Mouse (Mus musculus): ENCODE measurements around the gene Mthfr. TPM values are rescaled to one million over a fixed set of nuclear protein-coding genes. Genes with fewer than 3 reads are reported as not detected.

Gene Mthfr
- total RNA-seq, 2 experiments from 2014 or later = 23.3 to 24.9 TPM

DNA sequence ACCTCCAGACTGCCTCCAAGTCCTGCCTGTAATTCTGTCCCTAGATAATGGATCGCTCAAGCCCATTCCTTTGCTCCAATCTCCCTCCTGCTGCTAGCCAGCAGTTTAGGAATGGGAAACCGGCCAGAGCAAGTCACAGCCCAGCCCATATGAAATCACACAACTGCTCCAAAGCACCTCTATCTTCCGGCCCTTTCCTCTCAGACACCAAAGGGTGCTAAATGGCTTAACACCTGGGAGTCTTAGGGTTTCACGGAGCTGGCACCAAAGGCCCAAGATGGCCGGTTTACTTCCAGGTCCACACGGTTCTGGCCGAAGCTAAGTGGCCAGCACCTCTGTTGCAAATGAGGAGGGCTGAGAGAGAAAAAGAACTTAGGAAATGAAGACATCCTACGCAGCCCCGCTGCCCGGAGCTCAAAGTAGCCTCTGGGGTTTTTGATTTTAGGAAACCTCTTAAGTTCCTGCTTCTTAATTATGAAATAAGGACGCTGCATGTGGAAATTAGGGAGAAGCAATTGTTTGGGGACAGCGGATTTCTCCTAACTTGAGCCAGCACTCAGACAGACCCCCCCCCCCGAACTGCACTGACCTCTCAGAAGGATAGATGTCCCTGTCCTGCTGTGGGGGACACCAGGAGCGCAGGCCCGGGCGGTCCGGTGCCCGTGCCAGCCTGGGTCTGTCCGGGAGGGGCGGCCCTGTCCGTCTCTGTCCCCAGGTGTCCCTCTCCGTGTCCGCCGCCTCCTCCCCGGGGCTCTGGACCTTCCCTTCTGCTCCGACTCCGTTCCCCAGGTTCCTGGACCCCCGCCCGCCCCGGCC is 48.4 kb downstream of the Mthfr start:
- DNase-seq (ENCODE audit: low spot score in 2 of 2) = no peak

DNA sequence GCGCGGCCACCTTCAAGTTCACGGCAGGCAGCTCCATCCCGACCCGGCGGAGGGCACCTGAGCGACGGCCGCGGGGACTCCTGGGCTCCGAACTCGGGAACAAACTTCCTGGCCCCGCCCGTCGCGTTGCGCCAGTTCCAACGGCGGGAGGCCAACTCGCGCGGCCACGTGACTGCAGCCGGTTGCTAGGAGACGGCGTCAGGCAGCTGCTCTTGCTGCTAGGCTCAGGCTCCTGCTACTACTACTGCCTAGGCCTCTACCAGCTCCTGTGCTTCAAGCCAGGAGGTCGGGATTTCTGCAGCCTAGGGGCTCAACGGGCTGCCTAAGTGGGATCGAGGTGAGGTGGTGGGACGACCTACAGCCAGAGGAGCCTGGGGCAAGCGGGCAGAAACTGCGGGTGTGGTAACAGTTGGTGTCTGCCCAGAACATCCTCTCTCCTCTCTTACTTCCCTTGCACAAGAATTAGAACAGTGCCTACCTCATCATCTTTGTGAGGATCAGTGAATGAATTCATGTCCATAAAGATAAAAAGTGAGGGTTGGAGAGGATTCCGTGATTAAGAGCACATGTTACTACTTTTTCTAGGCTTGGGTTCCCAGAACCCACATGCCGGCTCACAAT is 49.1 kb downstream of the Mthfr start, which contains the start of gene Agtrap:
Gene Agtrap (minus strand): TSS at position 125 of the 621 bp plus-strand sequence.
- peak; percentile 93 to 95 for DNase-seq (ENCODE audit: low spot score in 2 of 2)

DNA sequence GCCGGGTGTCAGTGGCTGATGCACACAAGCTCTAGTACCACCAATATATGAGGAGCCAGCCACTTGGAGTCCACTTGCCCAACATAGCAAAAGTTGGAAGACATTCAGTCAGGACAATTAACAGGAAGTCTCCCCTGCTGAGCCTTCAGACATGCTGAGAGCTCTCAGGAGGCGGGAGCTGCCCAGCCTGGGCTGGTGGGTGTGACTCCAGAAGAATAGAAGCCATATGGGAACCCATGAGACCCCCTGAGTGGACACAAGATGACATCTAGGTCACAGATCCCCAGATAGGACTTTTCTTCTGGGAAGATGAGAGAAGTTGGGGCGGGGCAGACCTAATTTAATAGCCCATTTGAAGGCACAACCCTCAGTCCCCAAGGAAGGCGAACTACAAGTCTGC is 50.3 kb downstream of the Mthfr start:
- DNase-seq (ENCODE audit: low spot score in 2 of 2) = no peak

DNA sequence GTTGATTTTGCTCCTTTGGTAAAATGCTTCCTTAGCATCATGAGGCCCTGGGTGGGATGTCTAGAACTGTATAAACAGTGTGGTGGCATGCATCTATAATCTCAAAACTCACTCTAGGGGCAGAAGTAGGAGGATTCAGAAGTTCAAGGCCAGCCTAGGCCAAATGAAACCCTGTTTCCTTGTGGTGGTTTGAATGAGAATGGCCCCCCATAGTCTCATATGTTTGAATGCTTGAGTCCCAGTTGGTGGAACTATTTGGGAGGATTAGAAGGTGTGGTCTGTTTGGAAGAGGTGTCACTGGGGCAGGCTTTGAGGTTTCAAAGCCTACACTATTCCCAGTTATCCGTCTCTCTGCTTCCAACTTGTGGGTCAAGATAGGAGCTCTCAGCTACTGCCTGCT is 52.3 kb downstream of the Mthfr start:
- no peak for DNase-seq (ENCODE audit: low spot score in 2 of 2)

DNA sequence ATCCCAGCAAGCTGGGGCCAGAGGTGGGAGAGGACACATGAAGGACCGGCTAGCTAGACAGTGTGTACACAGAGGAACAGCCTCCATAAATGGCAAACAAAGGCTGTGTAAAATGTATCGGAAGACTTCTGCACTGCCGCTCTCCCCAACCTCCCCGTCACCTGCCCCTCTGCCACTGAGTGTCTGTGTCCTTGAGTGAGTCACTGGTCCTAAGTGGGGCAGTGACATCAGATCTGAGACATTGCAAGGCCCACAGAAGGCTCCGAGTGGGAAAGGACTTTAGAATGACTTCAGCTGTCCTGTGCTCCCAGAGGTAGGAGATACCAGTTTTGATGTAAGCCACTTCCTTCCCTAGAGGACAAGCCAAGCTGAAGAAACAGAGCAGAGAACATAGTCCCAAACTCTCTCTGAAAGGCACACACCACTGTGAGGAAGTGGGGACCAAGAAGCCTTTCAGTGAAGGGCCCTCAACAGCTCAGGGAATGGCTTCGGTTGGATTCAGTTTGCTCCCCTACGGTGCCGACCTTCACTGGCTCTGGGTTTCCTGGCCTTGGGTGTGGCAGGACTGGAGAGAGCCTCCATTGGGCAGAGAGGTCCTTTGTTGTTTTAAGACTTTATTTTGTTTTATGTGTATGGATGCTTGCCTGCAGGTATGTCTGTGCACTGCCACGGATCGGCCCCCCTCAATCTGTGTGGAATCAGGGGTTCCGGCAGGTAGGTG is 53.8 kb downstream of the Mthfr start:
- no peak for DNase-seq (ENCODE audit: low spot score in 2 of 2)

DNA sequence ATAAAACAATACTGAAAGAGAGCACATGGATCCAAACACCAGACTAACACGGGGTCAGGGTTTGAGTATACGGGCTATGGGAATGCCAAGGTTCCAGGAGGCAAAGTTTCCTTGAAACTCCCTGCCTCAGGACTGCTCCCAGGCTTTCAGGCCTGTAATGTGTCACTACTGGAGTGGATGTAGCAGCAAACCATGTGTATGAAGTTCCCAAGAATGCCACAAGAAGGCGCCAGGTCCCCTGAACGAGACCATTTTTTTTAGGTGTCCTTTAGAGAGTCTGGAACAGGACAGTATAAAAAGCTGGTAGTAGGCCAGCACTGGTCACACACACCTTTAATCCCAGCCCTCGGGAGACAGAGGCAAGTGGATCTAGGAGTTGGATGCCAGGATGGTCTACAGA is 55.3 kb downstream of the Mthfr start:
- DNase-seq (ENCODE audit: low spot score in 2 of 2) = no peak

DNA sequence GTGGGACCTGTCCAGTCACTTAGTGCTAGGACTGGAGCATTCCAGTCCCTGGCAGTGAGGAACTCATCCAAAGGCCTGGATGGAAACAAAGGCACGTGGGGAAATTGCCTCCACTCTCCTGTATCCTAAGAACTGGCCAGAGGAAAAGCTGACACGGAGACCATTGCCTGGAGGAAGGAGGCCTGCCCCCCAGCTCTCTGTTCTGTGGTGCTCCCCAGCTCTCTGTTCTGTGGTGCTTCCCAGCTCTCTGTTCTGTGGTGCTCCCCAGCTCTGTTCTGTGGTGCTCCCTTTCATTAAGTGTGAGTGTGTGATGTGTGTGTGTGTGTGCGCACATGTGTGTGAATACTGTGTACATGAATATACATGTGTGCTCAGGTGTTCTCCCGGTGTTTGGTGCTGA is 56.2 kb downstream of the Mthfr start:
- DNase-seq (ENCODE audit: low spot score in 2 of 2) = no peak

DNA sequence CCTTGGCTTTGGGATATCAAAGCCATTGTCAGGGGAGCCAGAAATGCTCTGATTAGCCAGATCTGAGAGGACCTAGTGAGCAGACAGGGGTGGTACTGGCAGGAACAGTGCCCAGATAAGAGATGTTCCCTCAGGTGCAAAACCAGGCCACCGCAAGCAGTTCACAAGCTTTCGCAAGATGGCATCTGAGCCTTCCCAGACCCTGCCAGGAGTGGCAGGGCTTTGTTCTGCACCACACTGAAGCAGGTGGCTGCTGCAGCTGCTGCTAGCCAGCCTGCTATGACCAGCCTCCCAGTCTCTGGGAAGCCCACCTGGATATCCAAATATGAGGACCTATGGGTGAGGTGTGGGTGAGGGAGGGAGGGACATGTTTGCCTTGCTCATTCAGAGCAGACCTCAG is 59.1 kb downstream of the Mthfr start:
- DNase-seq (ENCODE audit: low spot score in 2 of 2) = no peak

DNA sequence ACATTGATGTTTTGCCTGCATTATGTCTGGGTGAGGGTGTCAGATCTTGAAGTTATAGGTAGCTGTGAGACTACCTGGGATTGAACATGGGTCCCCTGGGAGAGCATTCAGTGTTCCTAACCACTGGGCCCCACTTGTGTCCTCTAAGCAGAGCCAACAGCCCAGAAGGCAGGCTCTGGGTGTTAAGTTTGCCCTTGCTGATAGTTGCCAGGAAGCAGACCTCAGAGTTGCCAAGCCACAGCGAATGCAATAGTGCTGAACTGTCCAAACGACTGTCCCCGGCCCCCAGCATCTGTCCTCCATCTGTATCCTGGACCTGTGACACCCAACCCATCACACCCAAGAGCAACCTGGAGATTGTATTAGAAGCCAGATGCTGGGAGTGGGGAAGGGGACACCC is 59.8 kb downstream of the Mthfr start:
- DNase-seq (ENCODE audit: low spot score in 2 of 2) = no peak

DNA sequence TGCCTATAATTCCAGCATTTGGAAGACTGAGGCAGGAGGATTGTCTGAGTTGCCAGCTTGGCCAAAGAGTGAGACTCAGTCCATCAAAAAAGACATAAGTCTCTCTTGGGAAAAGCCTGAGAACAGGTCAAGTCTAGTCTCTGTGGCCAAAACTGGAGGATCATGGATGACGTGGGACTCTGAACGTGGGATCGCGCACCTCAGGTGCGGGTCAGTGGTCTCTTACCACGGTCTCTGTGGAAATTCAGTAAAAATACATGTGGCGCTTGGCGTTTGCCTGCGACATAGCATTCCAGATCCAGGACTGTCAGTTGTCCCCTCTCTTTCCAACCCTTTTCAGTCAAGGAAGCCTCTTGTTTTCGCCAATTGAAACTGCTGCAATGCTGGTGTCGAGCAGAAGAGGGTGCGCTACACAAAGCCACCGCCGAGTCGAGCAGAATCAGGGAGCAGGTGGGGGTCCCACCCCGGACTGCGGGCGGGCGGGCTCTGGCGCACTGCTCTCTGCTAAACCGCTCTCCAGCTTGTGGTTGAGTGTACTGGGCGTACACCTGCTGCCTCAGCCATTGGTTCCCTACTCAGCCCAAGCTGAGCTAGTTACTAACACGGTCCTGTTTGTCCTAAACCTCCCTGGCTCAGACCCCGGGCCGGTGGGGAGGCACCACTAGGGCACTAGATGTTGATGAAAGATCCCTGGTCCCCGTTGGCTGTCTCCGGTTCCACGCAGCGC is 63.1 kb downstream of the Mthfr start:
- peak; percentile 87 to 90 for DNase-seq (ENCODE audit: low spot score in 2 of 2)

DNA sequence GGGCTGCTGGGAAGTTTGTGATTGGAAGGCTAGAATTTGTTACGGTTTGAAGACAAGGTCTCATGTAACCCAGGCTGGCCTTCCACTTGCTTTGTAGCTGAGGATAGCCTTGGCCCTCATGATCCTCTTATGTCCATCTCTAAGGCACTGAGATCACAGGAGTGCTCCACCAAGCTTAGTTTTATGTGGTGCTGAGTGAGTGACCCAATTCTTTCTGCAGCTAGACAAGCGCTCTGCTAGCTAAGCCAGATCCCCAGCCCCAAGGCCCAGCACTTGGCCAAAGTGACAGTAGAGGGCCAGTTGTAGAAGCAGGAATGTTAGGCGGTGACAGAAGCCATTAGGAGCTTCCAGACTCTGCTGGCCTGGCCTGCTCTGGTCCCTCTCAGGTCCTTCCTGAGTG is 65.3 kb downstream of the Mthfr start:
- DNase-seq (ENCODE audit: low spot score in 2 of 2) = no peak

DNA sequence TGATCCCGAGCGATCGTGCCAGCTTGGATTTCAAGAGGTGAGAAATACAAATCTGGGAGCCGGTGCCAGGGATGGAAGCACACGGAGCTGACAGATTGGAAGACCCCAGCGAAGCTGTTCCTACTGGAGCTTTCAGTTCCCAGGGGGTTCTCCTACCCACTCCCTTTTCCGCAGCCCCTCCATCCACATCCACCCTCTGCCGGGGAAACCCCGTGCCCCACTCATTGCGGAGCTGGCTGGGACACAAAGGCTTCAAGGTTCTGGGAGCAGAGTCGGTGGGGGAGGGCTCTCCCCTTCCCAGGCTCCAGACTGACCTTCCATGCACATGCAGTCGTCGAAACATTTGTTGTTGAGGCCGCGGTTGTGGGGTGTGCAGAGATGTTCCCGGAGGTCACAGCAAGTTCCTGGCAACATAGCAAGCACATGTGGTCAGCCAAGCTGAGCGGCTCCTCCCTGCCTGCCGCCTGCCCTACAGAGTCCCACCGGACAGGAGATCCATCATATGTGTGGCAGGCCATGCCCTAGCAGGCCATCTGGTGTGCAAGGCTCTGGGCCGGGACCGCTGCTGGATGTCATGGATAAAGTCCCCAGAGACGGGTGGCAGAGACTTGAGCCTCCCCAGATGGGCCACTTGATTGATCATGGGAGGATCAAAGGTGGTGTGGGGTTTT is 68.9 kb downstream of the Mthfr start:
- DNase-seq (ENCODE audit: low spot score in 2 of 2) = peak; percentile 52 to 60

DNA sequence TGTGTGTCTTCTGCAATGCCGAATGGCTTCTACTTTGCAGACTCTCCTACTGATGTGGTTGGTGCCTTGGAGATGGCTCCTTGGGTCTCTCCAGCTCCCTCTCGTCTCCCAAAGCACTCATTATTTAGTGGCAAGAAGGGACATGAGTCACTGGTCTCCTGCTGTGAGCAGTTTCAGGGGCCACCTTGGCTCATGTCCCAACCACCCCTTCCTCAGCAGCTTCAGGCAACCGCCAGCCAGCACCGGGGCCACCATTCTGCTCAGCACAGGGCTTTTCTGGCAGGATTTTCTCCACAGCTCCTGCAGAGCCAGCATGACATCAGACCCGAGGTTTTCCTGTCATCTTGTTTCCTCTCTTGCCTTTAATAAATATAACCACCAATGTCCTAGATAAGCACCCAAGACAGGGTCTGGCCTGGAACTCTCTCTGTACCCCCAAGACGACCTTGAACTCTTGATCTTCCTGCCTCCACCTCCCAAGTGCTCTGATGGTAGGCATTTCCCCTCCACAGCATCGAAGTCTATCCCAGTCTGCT is 69.8 kb downstream of the Mthfr start:
- peak in 1 of 2 experiments; percentile 42 for DNase-seq (ENCODE audit: low spot score in 2 of 2)

Other genes with a start within 250 kb of the Mthfr start
- gene Zfp984, start 229.3 kb upstream of the Mthfr start, total RNA-seq (2021) = 1 to 10 TPM; 3.4 to 4.2 TPM
- 10 to 100 TPM; 18.4 to 21.2 TPM for gene Zfp933, start 190.7 kb upstream of the Mthfr start, total RNA-seq (2021)
- gene Miip, start 170.3 kb upstream of the Mthfr start, total RNA-seq (2021) = 10 to 100 TPM; 20.3 to 25.1 TPM
- 1 to 10 TPM; 7.3 to 8.2 TPM for gene Fv1, start 170.1 kb upstream of the Mthfr start, total RNA-seq (2021)
- 100 to 1,000 TPM; 149 to 175 TPM for gene Mfn2, start 134.4 kb upstream of the Mthfr start, total RNA-seq (2021)
- gene Plod1, start 102.3 kb upstream of the Mthfr start, total RNA-seq (2021) = 10 to 100 TPM; 24.0 to 26.0 TPM
- gene 2510039O18Rik, start 98.2 kb upstream of the Mthfr start, total RNA-seq (2021) = 10 to 100 TPM; 29.0 to 29.3 TPM
- not detected for gene Nppb, start 53.3 kb upstream of the Mthfr start, total RNA-seq (2021)
- gene Nppa, start 38.4 kb upstream of the Mthfr start, total RNA-seq (2021) = under 1 TPM in 1 of 2 experiments, not detected in 1; 0.43 TPM
- gene Clcn6, start 256 bp upstream of the Mthfr start, total RNA-seq (2021) = 10 to 100 TPM; 67.8 to 70.3 TPM
- 1 to 10 TPM; 5.5 to 7.3 TPM for gene Agtrap, start 49.0 kb downstream of the Mthfr start, total RNA-seq (2021)
- 10 to 100 TPM; 24.1 to 26.5 TPM for gene Mad2l2, start 91.3 kb downstream of the Mthfr start, total RNA-seq (2021)
- gene Draxin, start 91.6 kb downstream of the Mthfr start, total RNA-seq (2021) = 10 to 100 TPM in 1 of 2 experiments, 1 to 10 TPM in 1; 9.9 to 10.8 TPM
- gene Fbxo6, start 113.1 kb downstream of the Mthfr start, total RNA-seq (2021) = 10 to 100 TPM; 22.6 to 26.3 TPM
- gene Fbxo44, start 121.4 kb downstream of the Mthfr start, total RNA-seq (2021) = 10 to 100 TPM; 86.6 to 87.7 TPM
- gene Fbxo2, start 121.5 kb downstream of the Mthfr start, total RNA-seq (2021) = 10 to 100 TPM; 45.9 to 49.7 TPM
- 10 to 100 TPM; 19.7 to 24.9 TPM for gene Disp3, start 248.9 kb downstream of the Mthfr start, total RNA-seq (2021)

Measured in layer of hippocampus, postnatal 10 days (tissue).